Mouse (Mus musculus): ENCODE measurements at regions not wholly inside any gene's neighbourhood (a gene's known extent, or its start where the extent isn't known, plus 50 kb on each side); places are given as distances from the start of the nearest gene placed in this dataset.

DNA sequence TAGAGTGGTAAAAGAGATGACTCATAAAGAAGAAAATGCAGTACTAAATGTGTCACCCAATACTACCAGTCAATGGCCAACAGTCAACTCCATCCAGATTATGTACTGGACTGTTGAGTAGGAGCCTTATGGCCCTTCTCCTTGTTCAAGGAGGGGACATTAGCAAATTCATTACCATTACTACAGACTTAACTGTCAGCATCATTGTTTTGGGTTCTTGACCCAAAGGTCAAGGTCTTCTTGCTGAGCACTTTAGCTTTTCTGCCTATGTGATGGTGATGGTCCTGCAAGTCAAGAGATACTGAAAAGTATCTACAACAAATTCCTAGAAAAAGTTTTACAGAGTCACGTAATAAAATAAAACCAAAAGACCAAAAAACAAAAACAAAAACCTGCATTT, 1251.4 kb downstream of the Gm37988 start:
- no peak for DNase-seq (ENCODE audit: low spot score)

- peak; percentile 44 for DNase-seq (ENCODE audit: low spot score)
Measured at GRCm38 (mm10) chr1:6076543-6076942, 1268.9 kb downstream of the Gm37988 start.

DNA sequence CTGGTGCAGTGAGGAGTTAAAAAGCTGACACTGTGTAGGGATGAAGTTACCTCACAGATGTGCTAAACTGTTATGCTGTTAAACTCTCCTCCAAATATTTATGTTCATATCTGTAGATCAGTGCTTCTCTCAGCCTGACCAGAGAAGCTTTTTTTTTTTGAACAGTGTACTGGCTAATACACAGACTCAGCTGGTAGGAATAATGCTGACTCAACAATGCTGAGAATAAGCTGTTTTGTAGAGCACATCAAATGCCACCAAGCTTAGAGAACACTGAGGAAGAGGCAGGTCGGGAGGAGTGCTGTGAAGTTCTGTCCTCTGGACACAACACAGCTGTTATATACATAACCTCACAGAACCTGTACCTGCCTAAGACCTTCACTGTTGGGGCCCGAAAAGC, 1274.2 kb downstream of the Gm37988 start:
- no peak for DNase-seq (ENCODE audit: low spot score)

- DNase-seq (ENCODE audit: low spot score) = no peak
Measured at GRCm38 (mm10) chr1:6094162-6094934, 1286.7 kb downstream of the Gm37988 start.

GRCm38 (mm10) chr1:6117557-6117956, 1309.9 kb downstream of the Gm37988 start:
- no peak for DNase-seq (ENCODE audit: low spot score)

GRCm38 (mm10) chr1:6135066-6135465, 1327.4 kb downstream of the Gm37988 start:
- DNase-seq (ENCODE audit: low spot score) = peak; percentile 73

- no peak for DNase-seq (ENCODE audit: low spot score)
Measured at GRCm38 (mm10) chr1:6140245-6140644, 1332.6 kb downstream of the Gm37988 start.

DNA sequence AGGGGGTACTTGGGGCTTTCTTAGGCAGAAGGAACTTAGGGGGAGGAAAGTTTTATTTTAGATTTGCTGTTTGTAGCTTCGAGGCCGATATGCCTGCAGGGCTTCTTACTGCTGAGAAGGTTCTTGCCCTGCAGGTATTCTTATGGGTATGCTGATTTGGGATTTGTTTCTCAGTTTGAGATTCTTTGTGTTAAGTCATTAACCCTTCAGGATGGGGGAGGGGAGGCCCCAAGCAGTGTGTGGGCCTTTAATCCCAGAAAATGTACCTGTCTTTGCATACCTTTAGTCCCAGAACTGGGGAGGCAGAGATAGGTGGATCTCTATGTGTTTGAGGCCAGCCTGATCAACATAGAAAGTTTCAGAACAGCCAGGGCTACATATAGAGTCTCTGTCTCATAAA, 1335.1 kb downstream of the Gm37988 start:
- no peak for DNase-seq (ENCODE audit: low spot score)

- DNase-seq (ENCODE audit: low spot score) = no peak
Measured at GRCm38 (mm10) chr1:6143891-6144290, 1336.2 kb downstream of the Gm37988 start.

DNA sequence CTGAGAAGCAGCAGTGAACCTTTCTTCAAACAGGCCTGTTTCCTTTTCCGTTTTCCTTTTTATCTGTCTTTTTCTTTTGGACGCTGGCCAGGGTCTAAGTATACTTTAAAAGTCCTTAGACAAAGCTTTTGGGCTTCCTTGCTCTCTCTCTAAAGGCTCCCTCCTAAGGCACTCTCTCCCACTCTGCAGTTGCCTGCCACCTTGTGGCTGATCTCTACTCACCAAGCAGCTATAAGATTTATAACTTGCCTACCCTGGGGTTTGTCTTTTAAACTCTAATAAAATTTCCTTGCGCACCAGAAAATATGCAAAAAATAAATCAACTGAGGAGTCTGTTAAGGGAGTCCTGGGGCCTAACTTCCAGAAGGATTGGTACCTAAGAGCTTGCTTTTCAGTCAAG, 1344.7 kb downstream of the Gm37988 start:
- peak; percentile 34 for DNase-seq (ENCODE audit: low spot score)

Data from embryo, embryonic 10 days (tissue).